Mouse (Mus musculus): ENCODE measurements at regions not wholly inside any gene's neighbourhood (a gene's known extent, or its start where the extent isn't known, plus 50 kb on each side); places are given as distances from the start of the nearest gene placed in this dataset.
A peak's percentile ranks its signal among the peaks of the same experiment; 100 is the strongest.

- H3K27me3 ChIP-seq (ENCODE audit: control insufficient read depth, insufficient read depth, low read length), result no peaks in the 10 kb centered on the region
- peak overlapping the region; percentile 100 for H3K27ac ChIP-seq (ENCODE audit: low read depth, low read length)
- peak overlapping the region; percentile 100 for H3K9ac ChIP-seq (replicated peaks; ENCODE audit: low read depth, low read length)
- no peaks in the 10 kb centered on the region for H3K4me1 ChIP-seq (ENCODE audit: control insufficient read depth, insufficient read depth, low read length)
- WGBS, result 2% methylated on average over 5 of the region's 5 CpGs
- H3K4me3 ChIP-seq (ENCODE audit: low read depth, low read length), result peak overlapping the region; percentile 90
- no peaks in the 10 kb centered on the region for H3K36me3 ChIP-seq (ENCODE audit: control insufficient read depth, insufficient read depth, low read length)
- peak overlapping the region; percentile 81 for H3K4me2 ChIP-seq (ENCODE audit: low read depth, low read length)
- no peak for ATAC-seq (ENCODE audit: low read depth)
- H3K9me3 ChIP-seq (ENCODE audit: control insufficient read depth, low read length), result no peaks in the 10 kb centered on the region
Observed at GRCm38 (mm10) chr13:83728421-83729010, 224.7 kb downstream of the Mef2c start.

GRCm38 (mm10) chr13:83729331-83730009, 225.6 kb downstream of the Mef2c start:
- peak; percentile 4 for ATAC-seq (ENCODE audit: low read depth)
- Histone ChIP-seq H3K9ac (replicated peaks; ENCODE audit: low read depth, low read length) (peak overlapping the region; percentile 100), H3K36me3 (ENCODE audit: control insufficient read depth, insufficient read depth, low read length) (no peaks in the 10 kb centered on the region), H3K9me3 (ENCODE audit: control insufficient read depth, low read length) (no peaks in the 10 kb centered on the region), H3K4me2 (ENCODE audit: low read depth, low read length) (peak overlapping the region; percentile 81), H3K4me1 (ENCODE audit: control insufficient read depth, insufficient read depth, low read length) (no peaks in the 10 kb centered on the region), H3K27me3 (ENCODE audit: control insufficient read depth, insufficient read depth, low read length) (no peaks in the 10 kb centered on the region), H3K27ac (ENCODE audit: low read depth, low read length) (peak overlapping the region; percentile 100), H3K4me3 (ENCODE audit: low read depth, low read length) (peak overlapping the region; percentile 90)
- 0% methylated on average over 33 of the region's 33 CpGs for WGBS

GRCm38 (mm10) chr13:83730155-83730712, 226.4 kb downstream of the Mef2c start:
- H3K4me2 ChIP-seq (ENCODE audit: low read depth, low read length), result peak overlapping the region; percentile 81
- WGBS, result 0% methylated on average over 16 of the region's 16 CpGs
- peak; percentile 1; the same call in 1 of the 2 replicates for ATAC-seq (ENCODE audit: low read depth)
- H3K9me3 ChIP-seq (ENCODE audit: control insufficient read depth, low read length), result no peaks in the 10 kb centered on the region
- H3K9ac ChIP-seq (replicated peaks; ENCODE audit: low read depth, low read length), result peak overlapping the region; percentile 100
- no peaks in the 10 kb centered on the region for H3K4me1 ChIP-seq (ENCODE audit: control insufficient read depth, insufficient read depth, low read length)
- peak overlapping the region; percentile 100 for H3K27ac ChIP-seq (ENCODE audit: low read depth, low read length)
- H3K36me3 ChIP-seq (ENCODE audit: control insufficient read depth, insufficient read depth, low read length), result peaks cover 2% of the 10 kb centered on the region; the same call in 1 of the 2 replicates
- H3K27me3 ChIP-seq (ENCODE audit: control insufficient read depth, insufficient read depth, low read length), result no peaks in the 10 kb centered on the region
- peak overlapping the region; percentile 90 for H3K4me3 ChIP-seq (ENCODE audit: low read depth, low read length)

GRCm38 (mm10) chr13:83730713-83731480, 227.1 kb downstream of the Mef2c start:
- H3K4me3 ChIP-seq (ENCODE audit: low read depth, low read length), result peak overlapping the region; percentile 90
- peak overlapping the region; percentile 81 for H3K4me2 ChIP-seq (ENCODE audit: low read depth, low read length)
- H3K27me3 ChIP-seq (ENCODE audit: control insufficient read depth, insufficient read depth, low read length), result no peaks in the 10 kb centered on the region
- peak overlapping the region; percentile 100 for H3K9ac ChIP-seq (replicated peaks; ENCODE audit: low read depth, low read length)
- ATAC-seq (ENCODE audit: low read depth), result peak; percentile 66
- H3K9me3 ChIP-seq (ENCODE audit: control insufficient read depth, low read length), result no peaks in the 10 kb centered on the region
- peak overlapping the region; percentile 100 for H3K27ac ChIP-seq (ENCODE audit: low read depth, low read length)
- peaks cover 3% of the 10 kb centered on the region; the same call in 1 of the 2 replicates for H3K36me3 ChIP-seq (ENCODE audit: control insufficient read depth, insufficient read depth, low read length)
- WGBS, result under 1% methylated on average over 79 of the region's 91 CpGs
- no peaks in the 10 kb centered on the region for H3K4me1 ChIP-seq (ENCODE audit: control insufficient read depth, insufficient read depth, low read length)

GRCm38 (mm10) chr13:83731481-83732006, 227.7 kb downstream of the Mef2c start:
- Histone ChIP-seq H3K27me3 (ENCODE audit: control insufficient read depth, insufficient read depth, low read length) (no peaks in the 10 kb centered on the region), H3K27ac (ENCODE audit: low read depth, low read length) (peak overlapping the region; percentile 100), H3K4me3 (ENCODE audit: low read depth, low read length) (peak overlapping the region; percentile 90), H3K4me1 (ENCODE audit: control insufficient read depth, insufficient read depth, low read length) (no peaks in the 10 kb centered on the region), H3K36me3 (ENCODE audit: control insufficient read depth, insufficient read depth, low read length) (peaks cover 7% of the 10 kb centered on the region; the same call in 1 of the 2 replicates), H3K4me2 (ENCODE audit: low read depth, low read length) (peak overlapping the region; percentile 81), H3K9me3 (ENCODE audit: control insufficient read depth, low read length) (no peaks in the 10 kb centered on the region), H3K9ac (replicated peaks; ENCODE audit: low read depth, low read length) (peak overlapping the region; percentile 100)
- no peak for ATAC-seq (ENCODE audit: low read depth)
- 0% methylated on average over 9 of the region's 10 CpGs for WGBS

GRCm38 (mm10) chr13:83732283-83733121, 228.7 kb downstream of the Mef2c start:
- WGBS, result under 1% methylated on average over 30 of the region's 31 CpGs
- Histone ChIP-seq H3K36me3 (ENCODE audit: control insufficient read depth, insufficient read depth, low read length) (peaks cover 9% of the 10 kb centered on the region; the same call in 1 of the 2 replicates), H3K27ac (ENCODE audit: low read depth, low read length) (peak overlapping the region; percentile 100), H3K27me3 (ENCODE audit: control insufficient read depth, insufficient read depth, low read length) (no peaks in the 10 kb centered on the region), H3K4me3 (ENCODE audit: low read depth, low read length) (peak overlapping the region; percentile 90), H3K4me1 (ENCODE audit: control insufficient read depth, insufficient read depth, low read length) (no peaks in the 10 kb centered on the region), H3K4me2 (ENCODE audit: low read depth, low read length) (peak overlapping the region; percentile 81), H3K9me3 (ENCODE audit: control insufficient read depth, low read length) (no peaks in the 10 kb centered on the region), H3K9ac (replicated peaks; ENCODE audit: low read depth, low read length) (peak overlapping the region; percentile 100)
- peak; percentile 36 for ATAC-seq (ENCODE audit: low read depth)

- H3K4me3 ChIP-seq (ENCODE audit: low read depth, low read length), result peak overlapping the region; percentile 90
- H3K36me3 ChIP-seq (ENCODE audit: control insufficient read depth, insufficient read depth, low read length), result peaks cover 16% of the 10 kb centered on the region; the same call in 1 of the 2 replicates
- H3K4me2 ChIP-seq (ENCODE audit: low read depth, low read length), result peak overlapping the region; percentile 81
- whole genome bisulfite sequencing, result under 1% methylated on average over 24 of the region's 24 CpGs
- no peaks in the 10 kb centered on the region for H3K27me3 ChIP-seq (ENCODE audit: control insufficient read depth, insufficient read depth, low read length)
- ATAC-seq (ENCODE audit: low read depth), result no peak
- peak overlapping the region; percentile 100 for H3K9ac ChIP-seq (replicated peaks; ENCODE audit: low read depth, low read length)
- H3K9me3 ChIP-seq (ENCODE audit: control insufficient read depth, low read length), result no peaks in the 10 kb centered on the region
- peak overlapping the region; percentile 100 for H3K27ac ChIP-seq (ENCODE audit: low read depth, low read length)
- H3K4me1 ChIP-seq (ENCODE audit: control insufficient read depth, insufficient read depth, low read length), result no peaks in the 10 kb centered on the region
Observed at GRCm38 (mm10) chr13:83733231-83733990, 229.6 kb downstream of the Mef2c start.
